Mouse (Mus musculus): ENCODE measurements around the gene Isoc2a.

GRCm38 (mm10) chr7:4863541-4864080 lies 13.3 kb upstream of the Isoc2a start:
- TF ChIP-seq CTCF (IDR thresholded peaks at IDR 0.05; ENCODE audit: low read depth, low read length) = no peak
- no peak for TF ChIP-seq POLR2A (IDR thresholded peaks at IDR 0.05; ENCODE audit: extremely low read depth, insufficient read depth, low read length)

Measured in liver, adult 2 months (tissue).